Mouse (Mus musculus) forebrain, embryonic 15.5 days (tissue): ENCODE results near the gene Parva. TPM values are rescaled to one million over a fixed set of nuclear protein-coding genes. Genes with fewer than 3 reads are reported as not detected.

Experiments used
- polyA plus RNA-seq: library from polyadenylated mRNA; unstranded; fragments of >200 nt; fragmentation: Nextera tagmentation; extraction: Ambion mirVana; gene quantifications from 2 replicates; pipeline ENCODE4 v1.2.1, GENCODE M21; 2015

Parva gene
- polyA plus RNA-seq, 1 experiment from 2014 or later: 22.2 TPM

Other genes with a start within 250 kb of the Parva start
- 5.9 and 7.0 TPM in 2 replicates for gene Mical2, start 201.6 kb upstream of the Parva start, polyA plus RNA-seq